In genomic region chr10:56099641-56100310, GRCm38 (mm10) we compare ENCODE assay signal across 11 mouse cellular contexts.
"Had no signal": no experiment of that assay in that cellular context is flagged by ENCODE, and none has a peak within 500 bp of the region (broad histone marks: within the 10 kb centered on the region; RNA-seq: fewer than 3 reads in every experiment).

No protein-coding gene starts in this region.

- H3K36me3 ChIP-seq: intestine, embryonic 15.5 days; limb, embryonic 15.5 days; liver, embryonic 13.5 days; midbrain, embryonic 13.5 days; stomach, embryonic 15.5 days had no signal

- H3K27me3 ChIP-seq: intestine, embryonic 15.5 days; limb, embryonic 15.5 days; liver, embryonic 13.5 days; midbrain, embryonic 13.5 days; stomach, embryonic 15.5 days had no signal

- H3K27ac ChIP-seq: intestine, embryonic 15.5 days; limb, embryonic 15.5 days; liver, embryonic 13.5 days; midbrain, embryonic 13.5 days; stomach, embryonic 15.5 days had no signal

- DNase-seq: kidney, adult 18-20 months; kidney, postnatal 14 days; layer of hippocampus, postnatal 36 days; liver, embryonic 13.5 days; liver, postnatal 0 days; right cerebral cortex, postnatal 14 days; thymus, postnatal 4 days had no signal

- H3K9ac ChIP-seq: intestine, embryonic 15.5 days; limb, embryonic 15.5 days; liver, embryonic 13.5 days; liver, postnatal 0 days; midbrain, embryonic 13.5 days; stomach, embryonic 15.5 days had no signal

- ATAC-seq: intestine, embryonic 15.5 days; liver, postnatal 0 days; midbrain, embryonic 13.5 days had no signal

- H3K9me3 ChIP-seq: intestine, embryonic 15.5 days; limb, embryonic 15.5 days; liver, embryonic 13.5 days; midbrain, embryonic 13.5 days; stomach, embryonic 15.5 days had no signal

- H3K4me2 ChIP-seq: intestine, embryonic 15.5 days; limb, embryonic 15.5 days; liver, embryonic 13.5 days; midbrain, embryonic 13.5 days; stomach, embryonic 15.5 days had no signal

- H3K4me3 ChIP-seq: intestine, embryonic 15.5 days; limb, embryonic 15.5 days; liver, embryonic 13.5 days; midbrain, embryonic 13.5 days; stomach, embryonic 15.5 days had no signal

- H3K4me1 ChIP-seq: intestine, embryonic 15.5 days; limb, embryonic 15.5 days; liver, embryonic 13.5 days; midbrain, embryonic 13.5 days; stomach, embryonic 15.5 days had no signal
